Mouse (Mus musculus): ENCODE data around the gene Il19.

- TF ChIP-seq NRF1 (IDR thresholded peaks at IDR 0.05; ENCODE audit: low read depth, low read length): no peak
- TF ChIP-seq RCOR1 (conservative IDR thresholded peaks at IDR 0.05; ENCODE audit: low read depth, low read length): no peak
- TF ChIP-seq POLR2AphosphoS2 (IDR thresholded peaks at IDR 0.05; ENCODE audit: low read depth, low read length): no peak
- TF ChIP-seq USF1 (IDR thresholded peaks at IDR 0.05; ENCODE audit: low read depth, low read length): no peak
- no peak for TF ChIP-seq MAZ (IDR thresholded peaks at IDR 0.05; ENCODE audit: low read depth, low read length)
These were observed 39.5 kb upstream of the Il19 start for GRCm38 (mm10) chr1:130979455-130979854.
